Mouse (Mus musculus) cerebellum, postnatal 10 days (tissue): ENCODE measurements around the gene Vps37d.

ENCODE experiments used
- DNase-seq, 2 experiments: peaks; one replicate each; pipeline ENCODE4 v3.0.0; 2021; ENCODE audit warnings: mixed read lengths in 2 of 2

Gene Vps37d

GRCm38 (mm10) chr5:135077564-135078481 is at the start of gene Vps37d:
Gene Vps37d (minus strand): TSS chr5:135078266.
- peak; percentile 99 for DNase-seq

- DNase-seq: no peak
Measured at GRCm38 (mm10) chr5:135127669-135128068, 49.6 kb upstream of the Vps37d start.

GRCm38 (mm10) chr5:135126121-135126520 is 48.1 kb upstream of the Vps37d start:
- no peak for DNase-seq

- no peak for DNase-seq
Measured at GRCm38 (mm10) chr5:135120753-135121152, 42.7 kb upstream of the Vps37d start.

- DNase-seq: peak; percentile 72 to 80
Measured at GRCm38 (mm10) chr5:135118589-135119081, 40.6 kb upstream of the Vps37d start.

- DNase-seq: no peak
Measured at GRCm38 (mm10) chr5:135115241-135115640, 37.2 kb upstream of the Vps37d start.

GRCm38 (mm10) chr5:135113782-135114181 is 35.7 kb upstream of the Vps37d start:
- DNase-seq: no peak

- no peak for DNase-seq
Measured at GRCm38 (mm10) chr5:135109976-135110375, 31.9 kb upstream of the Vps37d start.

GRCm38 (mm10) chr5:135109426-135109825 is 31.4 kb upstream of the Vps37d start:
- DNase-seq: no peak

- no peak for DNase-seq
Measured at GRCm38 (mm10) chr5:135109017-135109416, 31.0 kb upstream of the Vps37d start.

- peak; percentile 78 for DNase-seq
Measured at GRCm38 (mm10) chr5:135107521-135108501, 29.7 kb upstream of the Vps37d start.

GRCm38 (mm10) chr5:135106758-135107256 is 28.7 kb upstream of the Vps37d start:
- DNase-seq: peak; percentile 87 to 89

- peak; percentile 38 for DNase-seq
Measured at GRCm38 (mm10) chr5:135103999-135104660, 26.1 kb upstream of the Vps37d start.

- DNase-seq: no peak
Measured at GRCm38 (mm10) chr5:135100981-135101380, 22.9 kb upstream of the Vps37d start.

- no peak for DNase-seq
Measured at GRCm38 (mm10) chr5:135089653-135090052, 11.6 kb upstream of the Vps37d start, which contains the start of gene Mlxipl. Gene Mlxipl (plus strand): TSS chr5:135089890.

- DNase-seq: no peak
Measured at GRCm38 (mm10) chr5:135086871-135087270, 8.8 kb upstream of the Vps37d start.

- no peak for DNase-seq
Measured at GRCm38 (mm10) chr5:135080539-135080938, 2.5 kb upstream of the Vps37d start.

GRCm38 (mm10) chr5:135079578-135079977 is 1.5 kb upstream of the Vps37d start:
- DNase-seq: no peak

GRCm38 (mm10) chr5:135078482-135078810 is 380 bp upstream of the Vps37d start:
- DNase-seq: peak in 1 of 2 experiments; percentile 85

GRCm38 (mm10) chr5:135076931-135077505 is 1.0 kb downstream of the Vps37d start:
- DNase-seq: peak; percentile 80 to 85

- peak in 1 of 2 experiments; percentile 24 for DNase-seq
Measured at GRCm38 (mm10) chr5:135076368-135076767, 1.7 kb downstream of the Vps37d start.

GRCm38 (mm10) chr5:135075655-135076054 is 2.4 kb downstream of the Vps37d start:
- DNase-seq: no peak
